Mouse (Mus musculus) lung, adult 18-20 months (tissue): ENCODE measurements at regions not wholly inside any gene's neighbourhood (a gene's known extent, or its start where the extent isn't known, plus 50 kb on each side); places are given as distances from the start of the nearest gene placed in this dataset.

ENCODE experiments used
- DNase-seq, 2 experiments: peaks; one replicate each; pipeline ENCODE4 v3.0.0; 2022; ENCODE audit warnings: mixed read lengths in 2 of 2

DNA sequence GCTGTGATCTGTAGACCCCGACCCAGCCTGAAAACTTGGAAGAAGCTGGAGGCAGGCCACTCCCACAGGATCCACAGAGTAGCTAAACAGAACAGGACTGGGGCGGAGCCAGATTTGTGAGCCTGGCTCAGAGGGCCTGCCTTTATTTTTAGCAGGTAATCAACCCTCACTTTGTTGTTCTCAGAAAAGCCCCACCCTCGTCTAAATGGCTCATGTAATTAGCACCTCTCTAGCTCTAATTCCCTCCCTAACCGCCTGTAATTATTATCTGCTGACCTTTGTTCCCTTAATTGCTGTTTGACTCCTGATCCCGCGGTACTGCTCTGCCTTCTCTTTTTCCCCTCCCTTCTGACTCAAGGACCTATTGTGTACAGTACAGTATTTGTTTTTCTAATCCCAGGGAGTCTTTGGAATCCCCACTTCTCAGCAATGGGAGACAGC, 95.6 kb upstream of the Bdnf start:
- DNase-seq: peak; percentile 3 to 6

- no peak for DNase-seq
Observed at GRCm38 (mm10) chr2:109618341-109619058, 56.0 kb upstream of the Bdnf start.

DNA sequence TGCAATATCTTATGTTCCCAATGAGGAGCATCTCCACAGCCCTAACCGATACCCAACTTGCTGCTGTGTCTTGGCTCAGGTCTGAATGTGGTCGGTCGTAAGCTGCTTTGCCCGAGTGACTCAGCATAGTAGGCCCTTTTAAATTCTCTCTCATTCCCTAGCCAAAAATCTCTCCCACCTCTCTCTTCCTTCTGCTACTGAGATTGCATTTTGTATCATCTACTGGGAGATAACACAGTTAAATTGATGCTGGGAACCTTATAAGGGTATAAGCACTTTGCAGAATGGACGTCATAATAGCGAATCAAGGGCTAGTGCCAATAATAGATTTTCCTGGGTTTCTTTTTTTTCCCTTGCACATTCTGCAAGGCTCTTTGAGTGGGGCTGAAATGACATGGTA, 54.8 kb upstream of the Bdnf start:
- no peak for DNase-seq

DNA sequence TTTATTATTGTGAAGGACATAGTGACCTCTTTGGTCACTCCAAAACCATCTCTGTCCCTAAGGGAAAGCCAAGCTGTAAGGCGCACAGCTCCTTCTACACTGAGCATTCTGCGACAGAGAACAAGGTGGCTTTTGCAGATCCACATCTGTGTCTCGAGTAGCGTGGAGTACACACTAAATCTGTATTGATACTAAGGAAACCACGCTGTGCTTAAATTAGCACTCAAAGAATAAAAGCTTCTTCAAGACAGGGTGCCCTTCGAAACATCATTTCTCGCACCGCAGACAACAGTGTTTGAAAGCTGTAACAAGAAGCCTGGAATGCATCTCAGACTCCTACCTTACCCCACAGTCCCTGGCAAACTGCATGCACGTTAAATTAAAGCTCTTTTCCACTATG, 52.9 kb upstream of the Bdnf start:
- no peak for DNase-seq
